Mouse (Mus musculus) forebrain, embryonic 15.5 days (tissue): ENCODE results near the gene Zfp598. TPM values are rescaled to one million over a fixed set of nuclear protein-coding genes. Genes with fewer than 3 reads are reported as not detected.

Experiments used
- ATAC-seq: fragments of 200-750 bp; cut with Nextera tagmentation; replicated peaks from 2 replicates; pipeline ENCODE4 v1.8.0; 2017; ENCODE audit warnings: mild to moderate bottlenecking, moderate TSS enrichment, moderate library complexity
- H3K27ac ChIP-seq: fragments of 300-500 bp; sonication (generic); replicated peaks from 2 replicates; pipeline ENCODE4 v1.5.1; 2015; ENCODE audit warnings: mild to moderate bottlenecking, inconsistent platforms
- H3K27me3 ChIP-seq: fragments of 300-500 bp; sonication (generic); 2 replicates; pipeline ENCODE4 v1.6.1; 2015; ENCODE audit warnings: inconsistent platforms
- H3K36me3 ChIP-seq: fragments of 300-500 bp; sonication (generic); 2 replicates; pipeline ENCODE4 v1.6.1; 2015; ENCODE audit warnings: mild to moderate bottlenecking, inconsistent platforms
- H3K4me1 ChIP-seq: fragments of 300-500 bp; sonication (generic); 2 replicates; pipeline ENCODE4 v1.6.1; 2015; ENCODE audit warnings: inconsistent platforms
- H3K4me2 ChIP-seq: fragments of 300-500 bp; sonication (generic); replicated peaks from 2 replicates; pipeline ENCODE4 v1.6.1; 2015; ENCODE audit warnings: mild to moderate bottlenecking, inconsistent platforms
- H3K4me3 ChIP-seq: fragments of 300-500 bp; sonication (generic); 2 replicates; pipeline ENCODE4 v1.5.1; 2015; ENCODE audit warnings: mild to moderate bottlenecking, inconsistent platforms
- H3K9ac ChIP-seq: fragments of 300-500 bp; sonication (generic); replicated peaks from 2 replicates; pipeline ENCODE4 v1.6.1; 2015; ENCODE audit warnings: mild to moderate bottlenecking, inconsistent platforms
- H3K9me3 ChIP-seq: fragments of 300-500 bp; sonication (generic); 2 replicates; pipeline ENCODE4 v1.6.1; 2016; ENCODE audit warnings: inconsistent platforms
- WGBS: fragments of 180-500 bp; shearing (Covaris S2); methylation state at CpG from one replicate; pipeline ENCODE4 v1.1.7; 2015; ENCODE audit warnings: mixed read lengths; 5-methylcytosine and 5-hydroxymethylcytosine counted together
- polyA plus RNA-seq: library from polyadenylated mRNA; unstranded; fragments of >200 nt; fragmentation: Nextera tagmentation; extraction: Ambion mirVana; gene quantifications from 2 replicates; pipeline ENCODE4 v1.2.1, GENCODE M21; 2015

The Zfp598 gene
- polyA plus RNA-seq, 1 experiment from 2014 or later: 19.1 TPM

DNA sequence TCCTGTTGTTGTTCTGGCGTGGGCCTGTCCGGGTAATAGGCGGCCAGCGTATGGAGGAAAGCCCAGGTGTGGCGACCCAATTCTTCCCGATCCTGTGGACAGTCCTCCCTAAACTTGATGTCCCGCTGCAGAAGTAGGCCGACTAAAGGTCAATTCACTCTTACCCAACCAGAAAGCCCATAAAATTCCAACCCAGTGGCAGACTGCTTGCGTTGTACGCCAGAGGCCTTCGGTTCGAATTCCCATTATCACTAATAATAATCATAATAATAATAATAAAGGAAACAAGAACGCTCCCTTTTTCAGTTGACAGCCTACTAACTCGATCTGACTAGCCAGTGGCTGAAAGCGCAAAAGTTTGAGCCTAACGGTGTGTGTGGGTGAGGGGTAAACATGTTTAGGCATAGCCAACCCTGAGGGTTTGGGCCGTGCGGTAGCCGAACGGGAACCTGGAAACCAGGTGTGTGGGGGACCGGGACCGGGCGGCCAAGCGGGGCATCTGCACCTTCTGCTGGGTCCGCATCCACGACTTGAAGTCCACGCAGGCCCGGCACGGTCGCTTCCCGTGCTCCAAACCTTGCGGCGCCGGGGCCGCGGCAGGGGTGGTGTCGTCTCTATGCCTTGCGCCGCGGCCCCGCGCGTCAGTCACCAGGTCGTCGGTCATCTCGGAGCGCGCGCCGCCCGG, 26.0 kb downstream of the Zfp598 start:
- Histone ChIP-seq H3K27ac (peak overlapping the region; percentile 87), H3K9ac (peak overlapping the region; percentile 86), H3K4me1 (peaks cover 26% of the 10 kb centered on the region), H3K4me3 (peak overlapping the region; percentile 77), H3K4me2 (peak overlapping the region; percentile 72), H3K27me3 (no peaks in the 10 kb centered on the region), H3K36me3 (peaks cover 21% of the 10 kb centered on the region), H3K9me3 (no peaks in the 10 kb centered on the region)
- 7% methylated on average over 44 of the region's 51 CpGs for WGBS
- ATAC-seq: peak; percentile 38

DNA sequence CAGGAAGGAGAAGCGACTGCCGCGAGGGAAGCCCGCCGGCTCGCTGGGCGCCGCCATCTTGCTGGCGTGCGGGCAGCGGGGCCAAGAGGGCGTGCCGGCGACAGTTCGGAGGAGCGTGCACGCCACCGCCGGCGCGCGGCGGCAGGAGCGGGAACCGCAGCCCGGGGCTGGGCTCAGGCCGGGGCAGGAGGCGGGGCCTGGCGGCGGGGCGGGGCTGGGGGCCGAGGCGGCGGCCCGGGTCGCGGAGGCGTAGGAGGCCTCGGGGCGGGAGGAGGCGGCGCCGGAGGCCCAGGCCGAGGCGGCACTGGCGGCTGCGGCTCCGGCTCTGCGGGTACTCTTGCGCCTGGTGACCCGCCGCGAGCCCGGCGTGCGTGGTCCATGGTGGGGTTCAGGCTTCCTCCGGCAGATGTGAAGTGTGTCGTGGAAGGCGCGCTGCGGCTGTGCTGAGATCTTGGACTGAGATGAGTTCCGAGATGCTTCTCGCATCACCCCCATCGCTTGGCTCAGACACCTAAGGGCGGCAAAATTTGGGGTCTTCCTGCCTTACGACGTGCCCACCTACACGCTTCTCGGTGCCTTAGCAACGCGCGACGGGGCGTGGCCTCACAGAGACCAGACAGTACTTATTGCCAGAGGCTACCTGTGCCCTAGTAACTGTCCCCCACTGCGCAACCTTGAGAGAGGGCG, 26.7 kb downstream of the Zfp598 start, which contains the start of the genes Gfer and Noxo1:
Gfer (minus strand) TSS at position 146 of the 687 bp plus-strand sequence.
Noxo1 (plus strand) TSS at position 224 of the 687 bp plus-strand sequence.
- peak; percentile 91 for ATAC-seq
- Histone ChIP-seq H3K4me1 (peaks cover 24% of the 10 kb centered on the region), H3K9ac (peak within 1 kb of the TSS; percentile 86), H3K36me3 (peaks cover 28% of the 10 kb centered on the region), H3K9me3 (no peaks in the 10 kb centered on the region), H3K4me3 (peak within 1 kb of the TSS; percentile 77), H3K27me3 (no peaks in the 10 kb centered on the region), H3K27ac (peak within 1 kb of the TSS; percentile 87), H3K4me2 (peak within 1 kb of the TSS; percentile 72)
- under 1% methylated on average over 73 of the region's 76 CpGs for WGBS

DNA sequence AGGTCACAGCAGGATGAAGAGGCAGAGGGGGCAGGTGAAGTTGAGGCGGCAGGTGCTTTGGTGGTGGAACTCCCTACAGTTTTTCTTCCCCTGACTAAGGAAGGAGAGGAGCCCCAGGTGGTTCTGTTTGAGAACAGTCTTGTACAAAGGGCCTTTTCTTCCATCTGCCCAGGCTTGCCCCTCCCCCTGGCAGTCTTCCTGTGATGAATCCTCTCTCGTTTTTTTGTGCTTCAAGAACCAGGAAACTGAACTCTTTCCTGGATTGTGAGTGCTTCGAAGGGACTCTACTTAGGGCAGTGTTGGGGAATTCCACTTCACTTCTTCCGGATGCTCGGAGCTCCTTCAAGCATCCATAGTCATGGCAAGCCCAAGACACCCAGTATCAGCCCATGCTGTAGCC, 28.5 kb downstream of the Zfp598 start:
- peaks cover 24% of the 10 kb centered on the region for H3K4me1 ChIP-seq
- no peaks in the 10 kb centered on the region for H3K9me3 ChIP-seq
- no peak overlapping the region for H3K4me2 ChIP-seq
- H3K27ac ChIP-seq: no peak overlapping the region
- H3K4me3 ChIP-seq: no peak overlapping the region
- H3K27me3 ChIP-seq: no peaks in the 10 kb centered on the region
- no peak overlapping the region for H3K9ac ChIP-seq
- 19% methylated on average over 5 of the region's 5 CpGs for WGBS
- no peak for ATAC-seq
- peaks cover 34% of the 10 kb centered on the region for H3K36me3 ChIP-seq

DNA sequence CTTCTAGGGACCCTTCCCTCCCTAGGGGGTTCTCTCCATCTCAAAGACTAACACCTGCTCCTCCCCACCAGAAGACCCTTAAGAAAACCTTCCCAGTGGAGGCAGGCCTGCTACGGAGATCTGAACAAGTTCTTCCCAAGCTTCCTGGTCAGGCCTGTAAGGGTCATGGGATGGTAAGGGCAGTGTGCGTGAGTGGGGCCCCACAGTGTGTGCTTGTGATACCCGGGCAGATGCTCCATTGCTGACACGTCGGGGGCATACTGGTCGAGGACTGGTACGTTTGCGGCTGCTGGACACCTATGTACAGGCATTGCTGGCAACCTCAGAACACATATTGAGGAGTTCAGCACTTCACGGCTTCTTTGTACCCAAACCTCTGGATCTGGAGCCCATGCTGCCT, 29.2 kb downstream of the Zfp598 start:
- Histone ChIP-seq H3K9ac (no peak overlapping the region), H3K4me1 (peaks cover 24% of the 10 kb centered on the region), H3K36me3 (peaks cover 33% of the 10 kb centered on the region), H3K27ac (no peak overlapping the region), H3K4me3 (no peak overlapping the region), H3K4me2 (no peak overlapping the region), H3K9me3 (no peaks in the 10 kb centered on the region), H3K27me3 (no peaks in the 10 kb centered on the region)
- ATAC-seq: no peak
- 70% methylated on average over 9 of the region's 9 CpGs for WGBS

DNA sequence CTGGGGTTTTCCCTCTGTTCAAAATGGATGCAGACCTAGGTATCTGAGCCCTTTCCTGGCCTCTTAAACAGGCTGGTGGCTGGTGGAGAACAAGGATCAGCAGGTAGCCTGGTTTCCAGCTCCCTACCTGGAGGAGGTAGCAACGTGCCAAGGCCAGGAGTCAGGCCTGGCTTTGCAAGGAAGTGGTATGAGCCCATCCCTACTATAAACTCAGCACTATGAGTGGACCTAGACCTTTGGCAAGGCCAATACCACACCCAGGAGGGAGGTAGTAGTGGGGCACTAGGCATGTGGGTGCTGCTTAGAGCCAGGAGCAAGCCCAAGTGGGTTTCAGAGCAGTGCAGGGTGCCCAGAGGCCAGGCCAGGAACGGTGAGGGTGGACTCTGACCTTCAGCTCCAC, 30.0 kb downstream of the Zfp598 start:
- ATAC-seq: no peak
- Histone ChIP-seq H3K4me3 (no peak overlapping the region), H3K27me3 (no peaks in the 10 kb centered on the region), H3K4me1 (peaks cover 20% of the 10 kb centered on the region), H3K9ac (no peak overlapping the region), H3K4me2 (no peak overlapping the region), H3K9me3 (no peaks in the 10 kb centered on the region), H3K27ac (no peak overlapping the region), H3K36me3 (peaks cover 38% of the 10 kb centered on the region)
- WGBS: 85% methylated on average over 2 of the region's 2 CpGs

DNA sequence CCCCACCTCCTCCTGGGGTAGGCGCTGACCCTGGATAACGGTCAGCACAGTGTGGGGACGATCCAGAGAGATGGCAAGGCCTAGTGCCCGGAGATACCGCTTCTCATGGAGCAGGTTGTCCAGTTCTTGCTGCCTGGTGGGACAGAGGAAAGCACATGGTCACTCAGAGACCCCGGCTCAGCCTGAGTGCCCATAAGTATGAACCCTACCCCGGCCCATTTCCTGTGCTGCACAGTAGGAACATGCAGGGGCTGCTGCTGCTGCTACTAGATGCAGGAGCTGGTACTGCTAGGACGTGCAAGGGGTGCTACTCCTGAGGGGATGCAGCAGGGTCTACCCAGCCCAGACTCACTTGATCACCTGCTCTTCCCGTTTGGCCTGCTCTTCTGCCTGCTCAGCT, 31.8 kb downstream of the Zfp598 start:
- 92% methylated on average over 9 of the region's 9 CpGs for WGBS
- no peak for ATAC-seq

DNA sequence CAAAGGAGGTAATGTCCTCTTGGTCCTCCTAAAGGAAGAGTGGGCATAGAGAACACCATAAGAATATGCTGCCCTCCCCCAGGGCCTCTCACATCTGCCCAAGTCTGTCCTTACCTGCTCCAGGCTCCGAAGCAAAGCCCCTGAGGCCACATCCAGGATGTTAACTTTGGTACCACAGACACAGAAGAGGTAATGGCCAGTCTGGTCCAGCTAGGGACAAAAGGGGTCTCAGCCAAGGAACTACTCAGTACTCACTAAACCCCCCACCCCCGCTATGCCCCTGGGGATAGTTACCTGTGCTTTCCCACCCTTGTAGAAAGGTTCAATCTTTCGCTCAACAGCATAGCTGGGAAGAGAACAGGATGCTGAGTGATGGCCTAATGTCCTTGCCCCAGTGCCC, 36.3 kb downstream of the Zfp598 start:
- H3K27ac ChIP-seq: no peak overlapping the region
- H3K36me3 ChIP-seq: peaks cover 39% of the 10 kb centered on the region
- H3K4me2 ChIP-seq: 0 out of 2 replicates have a peak overlapping the region, but pooled peaks have one; percentile 61
- no peaks in the 10 kb centered on the region for H3K9me3 ChIP-seq
- H3K27me3 ChIP-seq: no peaks in the 10 kb centered on the region
- WGBS: 94% methylated on average over 3 of the region's 3 CpGs
- no peak for ATAC-seq
- 0 out of 2 replicates have a peak overlapping the region, but pooled peaks have one; percentile 64 for H3K4me3 ChIP-seq
- H3K4me1 ChIP-seq: peaks cover 20% of the 10 kb centered on the region
- H3K9ac ChIP-seq: no peak overlapping the region

More for the DNA sequence above, 31.8 kb downstream of the Zfp598 start:
- no peaks in the 10 kb centered on the region for H3K9me3 ChIP-seq
- no peak overlapping the region for H3K9ac ChIP-seq
- peaks cover 49% of the 10 kb centered on the region for H3K36me3 ChIP-seq
- no peaks in the 10 kb centered on the region for H3K27me3 ChIP-seq
- H3K4me2 ChIP-seq: no peak overlapping the region
- H3K4me1 ChIP-seq: peaks cover 14% of the 10 kb centered on the region
- H3K27ac ChIP-seq: no peak overlapping the region
- H3K4me3 ChIP-seq: no peak overlapping the region

DNA sequence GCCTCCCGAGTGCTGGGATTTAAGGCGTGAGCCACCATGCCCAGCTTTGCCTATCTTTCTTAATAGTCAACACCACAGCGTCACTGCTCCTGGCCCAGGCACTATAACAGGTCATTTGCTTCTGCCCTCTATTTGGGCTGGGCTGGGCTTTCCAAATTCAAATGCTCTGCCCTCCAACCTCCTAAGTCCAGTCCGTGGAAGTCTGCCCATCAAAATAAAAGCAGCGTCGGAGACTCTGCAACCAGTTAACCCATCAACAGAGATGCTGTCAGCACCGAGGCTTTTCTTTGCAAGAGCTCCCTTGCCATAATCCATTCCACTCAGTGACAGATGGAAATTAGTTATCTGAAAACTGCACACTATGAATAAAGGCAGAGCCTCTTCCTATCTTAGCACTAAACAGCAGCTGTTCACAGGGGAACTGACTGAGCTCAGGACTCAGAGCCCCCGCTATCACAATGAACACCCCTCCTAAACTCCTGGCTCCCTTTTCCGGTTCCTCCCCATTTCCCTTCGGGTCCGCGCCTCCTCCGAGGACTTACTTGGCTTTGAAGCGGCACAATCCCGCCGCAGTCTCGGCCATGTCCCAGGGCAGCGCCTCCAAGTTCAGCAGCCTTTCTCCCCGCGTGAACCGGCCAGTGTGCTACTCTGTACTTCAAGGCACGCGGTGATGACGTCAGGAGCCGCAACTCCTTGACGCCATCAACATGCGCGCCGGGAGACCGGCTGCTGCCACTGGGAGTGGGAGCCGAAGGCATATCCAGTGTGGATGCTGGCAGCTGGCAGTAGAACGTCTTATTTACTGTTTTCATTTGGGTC, 37.7 kb downstream of the Zfp598 start, which contains the start of gene Tbl3:
Tbl3 (minus strand) TSS at position 679 of the 819 bp plus-strand sequence.
- 4% methylated on average over 32 of the region's 32 CpGs for WGBS
- Histone ChIP-seq H3K36me3 (peaks cover 26% of the 10 kb centered on the region), H3K27me3 (no peaks in the 10 kb centered on the region), H3K4me1 (peaks cover 20% of the 10 kb centered on the region), H3K4me2 (peak within 1 kb of the TSS; percentile 61), H3K9ac (peak within 1 kb of the TSS; percentile 57), H3K27ac (peak within 1 kb of the TSS; percentile 80), H3K9me3 (no peaks in the 10 kb centered on the region), H3K4me3 (peak within 1 kb of the TSS; percentile 64)
- ATAC-seq: peak; percentile 92

DNA sequence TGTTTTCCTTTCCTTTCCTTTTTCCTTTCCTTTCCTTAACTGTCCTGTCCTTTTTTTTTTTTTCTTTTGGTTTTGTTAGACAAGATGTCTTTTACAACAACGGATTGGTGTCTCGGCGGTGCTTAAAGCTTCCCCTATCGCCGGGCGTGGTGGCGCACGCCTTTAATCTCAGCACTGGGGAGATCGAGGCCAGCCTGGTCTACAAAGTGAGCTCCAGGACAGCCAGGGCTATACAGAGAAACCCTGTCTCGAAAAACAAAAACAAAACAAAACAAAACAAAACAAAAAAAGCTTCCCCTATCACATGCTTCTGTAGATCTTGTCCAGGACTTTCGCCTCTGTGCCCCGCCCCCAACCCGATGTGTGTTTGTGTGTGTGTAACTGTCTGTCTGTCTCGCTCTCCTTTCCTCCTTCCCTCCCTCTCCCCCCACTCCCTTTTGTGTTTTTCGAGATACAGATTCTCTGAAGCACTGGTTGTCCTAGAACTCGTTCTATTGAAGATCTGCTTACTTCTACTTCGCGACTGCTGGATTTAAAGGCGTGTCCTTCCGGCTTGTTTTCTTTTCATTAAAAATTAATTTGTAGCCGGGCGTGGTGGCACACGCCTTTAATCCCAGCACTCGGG, 38.4 kb downstream of the Zfp598 start:
- 6% methylated on average over 24 of the region's 24 CpGs for WGBS
- Histone ChIP-seq H3K36me3 (peaks cover 21% of the 10 kb centered on the region), H3K27me3 (no peaks in the 10 kb centered on the region), H3K4me1 (peaks cover 20% of the 10 kb centered on the region), H3K9ac (peak overlapping the region; percentile 57), H3K4me3 (peak overlapping the region; percentile 64), H3K9me3 (no peaks in the 10 kb centered on the region), H3K27ac (peak overlapping the region; percentile 80), H3K4me2 (peak overlapping the region; percentile 61)
- peak; percentile 72 for ATAC-seq

DNA sequence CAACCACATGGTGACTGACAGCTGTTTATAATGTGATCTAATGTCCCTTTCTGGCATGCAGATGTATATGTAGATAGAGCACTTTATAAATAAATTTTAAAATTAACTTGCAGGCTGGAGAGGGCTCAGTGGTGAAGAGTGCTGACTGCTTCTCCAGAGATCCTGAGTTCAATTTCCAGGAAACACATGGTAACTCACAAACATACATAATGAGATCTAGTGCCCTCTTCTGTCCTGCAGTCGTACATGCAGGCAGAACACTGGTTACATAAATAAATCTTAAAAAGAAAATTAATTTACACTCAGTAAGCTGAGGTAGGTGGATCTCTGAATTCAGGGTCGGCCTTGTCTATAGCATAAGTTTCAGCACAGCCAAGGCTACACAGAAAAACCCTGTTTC, 39.2 kb downstream of the Zfp598 start:
- Histone ChIP-seq H3K36me3 (peaks cover 19% of the 10 kb centered on the region), H3K9me3 (no peaks in the 10 kb centered on the region), H3K4me2 (no peak overlapping the region), H3K4me1 (peaks cover 20% of the 10 kb centered on the region), H3K27ac (no peak overlapping the region), H3K9ac (no peak overlapping the region), H3K27me3 (no peaks in the 10 kb centered on the region), H3K4me3 (no peak overlapping the region)
- 36% methylated on average over 2 of the region's 2 CpGs for WGBS
- no peak for ATAC-seq

DNA sequence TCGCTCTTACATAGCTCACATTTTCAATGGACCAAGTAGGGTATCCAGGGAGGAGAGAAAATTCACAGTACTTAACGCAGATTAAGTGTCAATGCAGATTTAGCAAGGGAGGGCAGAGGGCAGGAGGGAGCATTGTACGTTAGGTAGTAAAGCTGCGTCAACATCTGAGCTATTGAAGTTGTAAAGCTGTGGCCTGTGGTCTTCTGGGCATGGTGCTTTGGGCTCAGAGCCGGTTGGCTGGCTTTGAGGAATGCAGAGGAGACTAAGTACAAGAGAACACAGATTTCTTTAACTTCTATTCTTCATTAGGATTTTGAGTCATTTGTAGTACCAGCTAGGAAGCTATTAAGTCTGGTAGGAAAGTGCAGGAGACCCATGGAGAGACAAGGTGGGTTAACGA, 46.1 kb downstream of the Zfp598 start:
- Histone ChIP-seq H3K4me3 (no peak overlapping the region), H3K4me1 (peaks cover 10% of the 10 kb centered on the region), H3K27me3 (no peaks in the 10 kb centered on the region), H3K9me3 (no peaks in the 10 kb centered on the region), H3K4me2 (no peak overlapping the region), H3K27ac (no peak overlapping the region), H3K9ac (no peak overlapping the region), H3K36me3 (0 out of 2 replicates have a peak, but pooled peaks cover 3% of the 10 kb centered on the region)
- ATAC-seq: no peak
- WGBS: 38% methylated on average over 6 of the region's 6 CpGs
